ENCODE assay signal across 8 mouse cellular contexts in the genomic region with DNA sequence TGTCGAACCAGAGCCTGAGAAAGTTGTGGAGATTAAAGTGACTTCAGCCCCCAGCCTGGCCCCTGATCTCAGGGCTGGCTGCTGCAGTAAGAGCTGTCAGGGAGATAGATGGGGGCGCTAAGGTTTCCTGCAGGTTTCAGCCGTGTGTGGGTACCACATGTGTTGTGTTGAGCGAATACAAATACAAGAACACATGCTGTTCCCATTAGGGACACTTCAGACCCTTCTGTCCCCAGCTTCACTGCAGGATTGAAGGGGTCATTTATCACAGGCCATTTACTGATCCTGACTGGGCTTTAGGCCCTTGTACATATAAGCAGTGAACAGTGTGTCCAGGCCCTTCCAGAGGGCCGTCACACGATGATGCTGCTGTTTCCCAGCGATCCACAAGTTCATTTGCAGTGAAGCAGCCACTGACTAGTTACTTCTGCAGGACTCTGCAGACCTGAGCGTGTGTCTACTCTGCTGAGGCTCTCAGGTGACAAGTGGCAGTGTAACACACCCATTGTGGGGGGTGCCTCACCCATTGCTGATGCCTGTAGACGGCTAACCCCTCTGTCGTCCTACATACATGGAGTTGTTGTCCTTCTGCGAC.
A peak's percentile ranks its signal among the peaks of the same experiment; 100 is the strongest.
DNase-seq lines count a peak whose midpoint lies in the region; ATAC-seq lines count a peak whose summit lies in the region.
"Had no signal": no experiment of that assay in that cellular context is flagged by ENCODE, and none has a peak within 500 bp of the region (broad histone marks: within the 10 kb centered on the region; RNA-seq: fewer than 3 reads in every experiment).

No protein-coding gene starts in this region.

- H3K36me3 ChIP-seq in kidney, embryonic 15.5 days, result no peaks in the 10 kb centered on the region
- no peaks in the 10 kb centered on the region for H3K36me3 ChIP-seq in embryonic facial prominence, embryonic 11.5 days (replicated peaks; ENCODE audit: control insufficient read depth, insufficient read depth, low read depth, low read length)
- no peaks in the 10 kb centered on the region for H3K36me3 ChIP-seq in hindbrain, embryonic 14.5 days (replicated peaks; ENCODE audit: control insufficient read depth, insufficient read depth)

- no peak overlapping the region for H3K9ac ChIP-seq in kidney, embryonic 15.5 days
- no peak overlapping the region; the same call in 1 of the 2 replicates for H3K9ac ChIP-seq in embryonic facial prominence, embryonic 11.5 days (replicated peaks; ENCODE audit: low read length)
- no peak overlapping the region for H3K9ac ChIP-seq in hindbrain, embryonic 14.5 days
- H3K9ac ChIP-seq: liver, embryonic 14.5 days had no signal

- no peaks in the 10 kb centered on the region for H3K9me3 ChIP-seq in kidney, embryonic 15.5 days (replicated peaks)
- no peaks in the 10 kb centered on the region for H3K9me3 ChIP-seq in embryonic facial prominence, embryonic 11.5 days (replicated peaks; ENCODE audit: control insufficient read depth, low read length)
- no peaks in the 10 kb centered on the region for H3K9me3 ChIP-seq in hindbrain, embryonic 14.5 days (ENCODE audit: control insufficient read depth, low read length)

- no peak overlapping the region for H3K4me2 ChIP-seq in kidney, embryonic 15.5 days
- no peak overlapping the region; the same call in none of the 2 replicates for H3K4me2 ChIP-seq in embryonic facial prominence, embryonic 11.5 days (ENCODE audit: low read depth, low read length)
- H3K4me2 ChIP-seq in hindbrain, embryonic 14.5 days (replicated peaks), result no peak overlapping the region

- no peak overlapping the region for H3K4me3 ChIP-seq in kidney, embryonic 15.5 days (replicated peaks)
- H3K4me3 ChIP-seq in embryonic facial prominence, embryonic 11.5 days (ENCODE audit: low read depth, low read length), result no peak overlapping the region
- H3K4me3 ChIP-seq in hindbrain, embryonic 14.5 days (replicated peaks; ENCODE audit: low read length), result no peak overlapping the region

- 20% methylated on average over 11 of the region's 11 CpGs for WGBS in kidney, embryonic 15.5 days
- WGBS in embryonic facial prominence, embryonic 11.5 days, result 26% methylated on average over 11 of the region's 11 CpGs
- 34% methylated on average over 11 of the region's 11 CpGs for WGBS in hindbrain, embryonic 14.5 days

- no peaks in the 10 kb centered on the region for H3K27me3 ChIP-seq in kidney, embryonic 15.5 days
- H3K27me3 ChIP-seq in embryonic facial prominence, embryonic 11.5 days (ENCODE audit: control insufficient read depth, insufficient read depth, low read length), result no peaks in the 10 kb centered on the region
- H3K27me3 ChIP-seq in hindbrain, embryonic 14.5 days (ENCODE audit: control insufficient read depth, insufficient read depth, low read length), result no peaks in the 10 kb centered on the region

- ATAC-seq in kidney, embryonic 15.5 days (replicated peaks; ENCODE audit: low FRiP score), result 0 out of 2 replicates have a peak, but pooled peaks have one; percentile 8
- peak; percentile 63 for ATAC-seq in embryonic facial prominence, embryonic 11.5 days (replicated peaks; ENCODE audit: insufficient number of reproducible peaks, low FRiP score, low TSS enrichment, low read depth)
- ATAC-seq in hindbrain, embryonic 14.5 days (ENCODE audit: low FRiP score), result peak; percentile 45; the same call in 1 of the 2 replicates

- peak overlapping the region; percentile 88 for H3K27ac ChIP-seq in kidney, embryonic 15.5 days
- peak overlapping the region; percentile 52; the same call in 1 of the 2 replicates for H3K27ac ChIP-seq in embryonic facial prominence, embryonic 11.5 days (replicated peaks; ENCODE audit: low read depth, low read length)
- peak overlapping the region; percentile 11; the same call in 1 of the 2 replicates for H3K27ac ChIP-seq in hindbrain, embryonic 14.5 days
- H3K27ac ChIP-seq: liver, embryonic 14.5 days had no signal

- no peak for DNase-seq in kidney, postnatal 14 days
- DNase-seq in embryonic facial prominence, embryonic 11.5 days (ENCODE audit: low spot score), result peak; percentile 57
- DNase-seq in hindbrain, embryonic 14.5 days (ENCODE audit: low spot score), result no peak
- DNase-seq in neural tube, embryonic 10.5 days (ENCODE audit: extremely low spot score, low spot score), result peak; percentile 80
- no peak for DNase-seq in cerebellum, adult 8-10 months
- no peak for DNase-seq in adrenal gland, adult 2 months

- H3K4me1 ChIP-seq in kidney, embryonic 15.5 days, result peaks cover 71% of the 10 kb centered on the region
- H3K4me1 ChIP-seq in embryonic facial prominence, embryonic 11.5 days (ENCODE audit: control insufficient read depth, insufficient read depth, low read length), result peaks cover 23% of the 10 kb centered on the region
- H3K4me1 ChIP-seq in hindbrain, embryonic 14.5 days (replicated peaks; ENCODE audit: control insufficient read depth, insufficient read depth, low read length), result peaks cover 54% of the 10 kb centered on the region

Comparison
In these comparisons a context has a peak if more than half of its experiments do, and no peak if none do; other contexts are left out.
1. ATAC-seq: peak in every context shown above with its lines; median percentile 63 in embryonic facial prominence, embryonic 11.5 days; 45 in hindbrain, embryonic 14.5 days; 8 in kidney, embryonic 15.5 days.
2. H3K27ac ChIP-seq: peak in every context shown above with its lines; median percentile 88 in kidney, embryonic 15.5 days; 52 in embryonic facial prominence, embryonic 11.5 days; 11 in hindbrain, embryonic 14.5 days.
3. DNase-seq: peak in embryonic facial prominence, embryonic 11.5 days (single experiment) and neural tube, embryonic 10.5 days (single experiment); none in kidney, postnatal 14 days (single experiment), hindbrain, embryonic 14.5 days (single experiment), cerebellum, adult 8-10 months (single experiment) and adrenal gland, adult 2 months (single experiment).